Mouse (Mus musculus) heart, embryonic 12.5 days (tissue): ENCODE measurements around the gene Hp. TPM values are rescaled to one million over a fixed set of nuclear protein-coding genes. Genes with fewer than 3 reads are reported as not detected.

ENCODE experiments used
- ATAC-seq: fragments of 200-750 bp; cut with Nextera tagmentation; 2 replicates; pipeline ENCODE4 v1.8.0; 2017; ENCODE audit warnings: moderate TSS enrichment, moderate library complexity; ENCODE audit not compliant: insufficient number of reproducible peaks, low FRiP score
- H3K27ac ChIP-seq: fragments of 300-500 bp; sonication (generic); 2 replicates; pipeline ENCODE4 v1.5.1; 2016; ENCODE audit warnings: mild to moderate bottlenecking, moderate library complexity; ENCODE audit not compliant: poor library complexity, severe bottlenecking
- H3K27me3 ChIP-seq: fragments of 300-500 bp; sonication (generic); replicated peaks from 2 replicates; pipeline ENCODE4 v1.6.1; 2016; ENCODE audit warnings: mild to moderate bottlenecking, moderate library complexity
- H3K36me3 ChIP-seq: fragments of 300-500 bp; sonication (generic); 2 replicates; pipeline ENCODE4 v1.6.1; 2016; ENCODE audit warnings: mild to moderate bottlenecking, moderate library complexity
- H3K4me1 ChIP-seq: fragments of 300-500 bp; sonication (generic); replicated peaks from 2 replicates; pipeline ENCODE4 v1.6.1; 2016; ENCODE audit warnings: mild to moderate bottlenecking
- H3K4me2 ChIP-seq: fragments of 300-500 bp; sonication (generic); 2 replicates; pipeline ENCODE4 v1.6.1; 2016; ENCODE audit warnings: mild to moderate bottlenecking, moderate library complexity
- H3K4me3 ChIP-seq: fragments of 300-500 bp; sonication (generic); 2 replicates; pipeline ENCODE4 v1.5.1; 2016; ENCODE audit warnings: mild to moderate bottlenecking
- H3K9ac ChIP-seq: fragments of 300-500 bp; sonication (generic); 2 replicates; pipeline ENCODE4 v1.6.1; 2016; ENCODE audit warnings: mild to moderate bottlenecking, moderate library complexity
- H3K9me3 ChIP-seq: fragments of 300-500 bp; sonication (generic); replicated peaks from 2 replicates; pipeline ENCODE4 v1.6.1; 2016; ENCODE audit warnings: mild to moderate bottlenecking, moderate library complexity
- WGBS: fragments of 180-500 bp; shearing (Covaris S2); methylation state at CpG from one replicate; pipeline ENCODE4 v1.1.7; 2016; 5-methylcytosine and 5-hydroxymethylcytosine counted together
- polyA plus RNA-seq: library from polyadenylated mRNA; unstranded; fragments of >200 nt; fragmentation: Nextera tagmentation; extraction: Ambion mirVana; gene quantifications from 2 replicates; pipeline ENCODE4 v1.2.1, GENCODE M21; 2016

Hp gene
- 0.33 TPM in 1 of 2 replicates, not detected in the other for polyA plus RNA-seq

DNA sequence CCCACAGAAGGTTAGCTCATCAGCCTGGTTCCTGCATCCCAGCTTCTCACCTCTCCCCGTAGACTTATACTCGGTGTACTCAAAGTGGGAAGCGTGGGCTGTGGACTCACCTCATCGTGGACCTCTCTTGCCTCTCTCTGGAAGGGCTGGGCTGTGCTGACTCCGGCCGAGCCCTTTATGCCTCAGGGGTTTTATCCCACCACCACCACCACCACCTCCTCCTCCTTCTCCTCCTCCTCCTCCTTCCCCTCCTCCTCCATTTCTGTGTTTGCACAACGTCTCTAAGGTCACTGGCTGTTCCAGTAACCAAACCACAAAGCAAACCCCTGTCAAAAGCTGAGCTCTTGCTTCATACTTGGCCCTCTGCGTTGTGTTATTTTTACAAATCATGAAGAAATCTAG is at the start of gene Hp:
Gene Hp (minus strand): TSS at position 273 of the 402 bp plus-strand sequence.
- 64% methylated on average over 8 of the region's 8 CpGs for WGBS
- no peak for ATAC-seq
- Histone ChIP-seq H3K4me2 (no peak within 1 kb of the TSS), H3K4me1 (no peaks in the 10 kb centered on the region), H3K4me3 (no peak within 1 kb of the TSS), H3K36me3 (no peaks in the 10 kb centered on the region), H3K9ac (no peak within 1 kb of the TSS), H3K9me3 (peaks cover 6% of the 10 kb centered on the region), H3K27ac (no peak within 1 kb of the TSS), H3K27me3 (peaks cover 7% of the 10 kb centered on the region; the same call in 1 of the 2 replicates)

DNA sequence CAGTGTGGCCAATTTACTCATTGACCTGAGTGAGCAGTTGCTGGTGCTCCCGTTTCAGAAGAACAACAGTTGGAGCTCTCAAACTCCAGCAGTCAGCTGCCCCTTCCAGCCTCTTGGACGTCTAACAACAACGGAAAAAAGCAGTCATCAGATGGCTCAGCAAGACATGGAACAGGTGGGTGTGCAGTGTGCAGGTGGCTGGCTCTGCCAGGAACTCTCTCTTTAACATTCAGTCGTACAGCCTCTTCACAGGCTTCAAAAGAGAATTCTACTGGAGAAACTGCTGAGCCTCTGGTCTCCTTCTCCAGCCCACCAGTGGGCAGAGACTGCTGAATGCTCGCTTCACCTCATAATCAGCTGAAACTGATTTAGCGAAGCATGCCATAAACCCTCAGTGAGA is 49.7 kb upstream of the Hp start:
- no peaks in the 10 kb centered on the region for H3K4me1 ChIP-seq
- H3K4me3 ChIP-seq = no peak overlapping the region
- H3K9ac ChIP-seq = no peak overlapping the region
- WGBS = 54% methylated on average over 6 of the region's 6 CpGs
- peaks cover 10% of the 10 kb centered on the region for H3K9me3 ChIP-seq
- H3K27me3 ChIP-seq = 0 out of 2 replicates have a peak, but pooled peaks cover 2% of the 10 kb centered on the region
- H3K36me3 ChIP-seq = no peaks in the 10 kb centered on the region
- ATAC-seq = no peak
- no peak overlapping the region for H3K4me2 ChIP-seq
- no peak overlapping the region for H3K27ac ChIP-seq

DNA sequence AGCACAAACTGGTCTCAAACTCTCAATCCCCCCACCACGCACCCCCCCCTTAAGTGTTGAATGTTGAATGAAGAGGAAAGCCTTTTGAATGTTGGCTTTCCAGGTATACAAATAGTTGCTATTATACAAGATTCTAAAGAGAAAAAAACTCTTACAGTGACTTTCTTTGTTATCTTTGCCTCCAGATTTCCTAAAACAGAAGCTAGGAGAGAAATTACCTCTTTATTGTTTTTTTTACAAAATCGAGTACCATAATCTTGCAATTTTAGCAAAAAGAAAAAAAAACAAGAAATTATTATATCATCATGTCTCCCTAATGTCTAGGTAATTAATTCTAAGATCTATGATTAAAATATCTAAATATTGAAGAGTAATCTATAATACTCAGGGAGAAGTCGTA is 36.6 kb upstream of the Hp start:
- Histone ChIP-seq H3K27me3 (peaks cover 5% of the 10 kb centered on the region; the same call in 1 of the 2 replicates), H3K4me1 (no peaks in the 10 kb centered on the region), H3K4me3 (no peak overlapping the region), H3K9ac (no peak overlapping the region), H3K27ac (no peak overlapping the region), H3K9me3 (peaks cover 7% of the 10 kb centered on the region), H3K4me2 (no peak overlapping the region), H3K36me3 (no peaks in the 10 kb centered on the region)
- ATAC-seq = no peak
- 68% methylated on average over 3 of the region's 3 CpGs for WGBS

DNA sequence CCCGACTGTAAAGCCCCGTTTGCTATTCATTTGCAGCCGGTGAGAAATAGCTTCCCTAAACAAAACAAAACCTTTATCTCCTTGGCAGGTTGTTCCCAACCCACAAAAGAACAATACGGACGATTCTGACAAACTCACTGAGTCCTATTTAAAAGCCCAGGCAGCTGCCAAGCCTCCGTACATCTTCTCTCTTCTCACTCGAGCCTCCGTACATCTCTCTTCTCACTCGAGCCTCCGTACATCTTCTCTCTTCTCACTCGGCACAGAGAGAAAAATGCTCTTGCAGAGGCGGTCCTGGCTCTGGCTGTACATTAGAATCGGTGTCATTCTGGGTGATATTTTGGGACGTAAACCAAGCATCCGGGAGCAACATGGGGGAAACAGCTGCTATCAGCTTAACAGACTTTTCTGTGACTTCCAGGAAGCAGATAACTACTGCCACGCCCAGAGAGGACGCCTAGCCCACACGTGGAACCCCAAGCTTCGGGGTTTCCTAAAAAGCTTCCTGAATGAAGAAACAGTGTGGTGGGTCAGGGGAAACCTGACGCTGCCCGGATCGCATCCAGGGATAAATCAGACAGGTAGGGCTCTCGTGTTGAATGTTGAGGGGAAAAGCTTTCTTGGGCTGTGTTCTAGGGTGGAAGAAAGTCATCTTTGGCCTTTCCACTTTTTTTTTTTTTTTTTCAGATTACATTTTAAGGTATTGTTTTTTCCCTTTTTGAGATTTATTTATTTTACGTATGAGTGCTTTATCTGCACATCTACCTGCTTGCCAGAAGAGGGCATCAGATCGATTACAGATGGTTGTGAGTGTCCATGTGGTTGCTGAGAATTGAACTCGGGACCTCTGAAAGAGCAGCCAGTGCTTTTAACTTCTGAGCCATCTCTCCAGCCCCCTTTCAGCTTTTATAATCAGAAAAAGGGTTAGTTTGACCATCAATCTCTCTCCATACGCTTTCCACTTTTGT is 35.6 kb upstream of the Hp start, which contains the start of gene Pkd1l3:
Gene Pkd1l3 (plus strand): TSS at position 275 of the 968 bp plus-strand sequence.
- H3K4me2 ChIP-seq = peak within 1 kb of the TSS; percentile 44
- H3K27ac ChIP-seq = no peak within 1 kb of the TSS
- H3K4me1 ChIP-seq = no peaks in the 10 kb centered on the region
- no peak within 1 kb of the TSS; the same call in 1 of the 2 replicates for H3K4me3 ChIP-seq
- 46% methylated on average over 27 of the region's 27 CpGs for WGBS
- no peak within 1 kb of the TSS for H3K9ac ChIP-seq
- no peaks in the 10 kb centered on the region for H3K36me3 ChIP-seq
- H3K9me3 ChIP-seq = peaks cover 3% of the 10 kb centered on the region
- ATAC-seq = no peak
- peaks cover 5% of the 10 kb centered on the region; the same call in 1 of the 2 replicates for H3K27me3 ChIP-seq

DNA sequence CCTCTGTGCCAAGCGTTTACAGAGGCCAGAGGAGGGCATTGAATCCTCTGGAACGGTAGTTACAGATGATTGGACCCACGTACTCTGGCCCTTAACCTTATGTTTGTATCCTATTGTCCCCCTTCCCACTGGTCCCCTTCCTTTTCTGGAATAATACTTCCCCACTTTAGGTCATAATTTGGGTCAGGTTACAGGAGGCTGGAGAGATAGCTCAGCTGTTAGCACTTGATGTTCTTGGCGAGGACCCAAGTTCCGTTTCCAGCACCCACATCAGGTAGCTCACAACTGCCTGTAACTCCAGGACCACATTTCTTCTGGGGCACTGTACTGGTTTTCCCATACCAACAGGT is 30.2 kb upstream of the Hp start:
- H3K4me2 ChIP-seq = peak overlapping the region; percentile 92
- H3K27me3 ChIP-seq = peaks cover 5% of the 10 kb centered on the region; the same call in 1 of the 2 replicates
- peak overlapping the region; percentile 65 for H3K4me3 ChIP-seq
- peak overlapping the region; percentile 77 for H3K9ac ChIP-seq
- WGBS = 12% methylated on average over 5 of the region's 5 CpGs
- peak overlapping the region; percentile 94 for H3K27ac ChIP-seq
- H3K9me3 ChIP-seq = no peaks in the 10 kb centered on the region
- H3K4me1 ChIP-seq = peaks cover 10% of the 10 kb centered on the region
- no peak for ATAC-seq
- H3K36me3 ChIP-seq = peaks cover 11% of the 10 kb centered on the region

- peaks cover 5% of the 10 kb centered on the region; the same call in 1 of the 2 replicates for H3K27me3 ChIP-seq
- WGBS = under 1% methylated on average over 42 of the region's 42 CpGs
- H3K4me3 ChIP-seq = peak within 1 kb of the TSS; percentile 65
- peak within 1 kb of the TSS; percentile 77 for H3K9ac ChIP-seq
- peaks cover 17% of the 10 kb centered on the region for H3K36me3 ChIP-seq
- peaks cover 10% of the 10 kb centered on the region for H3K4me1 ChIP-seq
- H3K9me3 ChIP-seq = no peaks in the 10 kb centered on the region
- H3K27ac ChIP-seq = peak within 1 kb of the TSS; percentile 94
- H3K4me2 ChIP-seq = peak within 1 kb of the TSS; percentile 92
- ATAC-seq = peak; percentile 98
These were observed 29.5 kb upstream of the Hp start, which contains the start of gene Dhodh for GRCm38 (mm10) chr8:109608271-109609152. TSS of gene Dhodh (minus strand) at chr8:109608673.

GRCm38 (mm10) chr8:109607650-109608049 is 28.7 kb upstream of the Hp start:
- Histone ChIP-seq H3K4me3 (peak overlapping the region; percentile 65), H3K36me3 (peaks cover 24% of the 10 kb centered on the region), H3K9ac (peak overlapping the region; percentile 77), H3K27me3 (peaks cover 5% of the 10 kb centered on the region; the same call in 1 of the 2 replicates), H3K27ac (no peak overlapping the region), H3K9me3 (no peaks in the 10 kb centered on the region), H3K4me2 (peak overlapping the region; percentile 92), H3K4me1 (peaks cover 10% of the 10 kb centered on the region)
- 6% methylated on average over 12 of the region's 12 CpGs for WGBS
- ATAC-seq = no peak

GRCm38 (mm10) chr8:109606725-109607124 is 27.8 kb upstream of the Hp start:
- H3K9ac ChIP-seq = no peak overlapping the region
- peaks cover 10% of the 10 kb centered on the region for H3K4me1 ChIP-seq
- no peak overlapping the region for H3K4me2 ChIP-seq
- no peak overlapping the region for H3K27ac ChIP-seq
- H3K9me3 ChIP-seq = no peaks in the 10 kb centered on the region
- WGBS = 79% methylated on average over 2 of the region's 2 CpGs
- H3K4me3 ChIP-seq = no peak overlapping the region
- ATAC-seq = no peak
- H3K27me3 ChIP-seq = peaks cover 5% of the 10 kb centered on the region; the same call in 1 of the 2 replicates
- H3K36me3 ChIP-seq = peaks cover 32% of the 10 kb centered on the region

- H3K9ac ChIP-seq = no peak overlapping the region
- no peak overlapping the region for H3K4me3 ChIP-seq
- no peaks in the 10 kb centered on the region for H3K9me3 ChIP-seq
- no peaks in the 10 kb centered on the region for H3K27me3 ChIP-seq
- 50% methylated on average over 8 of the region's 8 CpGs for WGBS
- no peak for ATAC-seq
- peaks cover 57% of the 10 kb centered on the region for H3K36me3 ChIP-seq
- no peaks in the 10 kb centered on the region for H3K4me1 ChIP-seq
- H3K27ac ChIP-seq = no peak overlapping the region
- no peak overlapping the region for H3K4me2 ChIP-seq
These were observed 16.9 kb upstream of the Hp start for GRCm38 (mm10) chr8:109595854-109596253.

GRCm38 (mm10) chr8:109593117-109593788 is 14.3 kb upstream of the Hp start:
- no peaks in the 10 kb centered on the region for H3K9me3 ChIP-seq
- 73% methylated on average over 6 of the region's 6 CpGs for WGBS
- H3K4me2 ChIP-seq = no peak overlapping the region
- no peak overlapping the region for H3K27ac ChIP-seq
- peaks cover 44% of the 10 kb centered on the region for H3K36me3 ChIP-seq
- H3K9ac ChIP-seq = no peak overlapping the region
- H3K27me3 ChIP-seq = no peaks in the 10 kb centered on the region
- no peaks in the 10 kb centered on the region for H3K4me1 ChIP-seq
- H3K4me3 ChIP-seq = no peak overlapping the region
- ATAC-seq = no peak
